Mouse (Mus musculus): ENCODE results near the gene Itpkb. TPM values are rescaled to one million over a fixed set of nuclear protein-coding genes. Genes with fewer than 3 reads are reported as not detected.
"Not testable (repeated sequence)": the region's sequence is repeated elsewhere in the genome, so short reads cannot be mapped to it uniquely, and the experiment has no call there.

Itpkb gene
- total and polyA plus RNA-seq, 3 experiments, result 4.2 to 14.4 (median 10.6) TPM

DNA sequence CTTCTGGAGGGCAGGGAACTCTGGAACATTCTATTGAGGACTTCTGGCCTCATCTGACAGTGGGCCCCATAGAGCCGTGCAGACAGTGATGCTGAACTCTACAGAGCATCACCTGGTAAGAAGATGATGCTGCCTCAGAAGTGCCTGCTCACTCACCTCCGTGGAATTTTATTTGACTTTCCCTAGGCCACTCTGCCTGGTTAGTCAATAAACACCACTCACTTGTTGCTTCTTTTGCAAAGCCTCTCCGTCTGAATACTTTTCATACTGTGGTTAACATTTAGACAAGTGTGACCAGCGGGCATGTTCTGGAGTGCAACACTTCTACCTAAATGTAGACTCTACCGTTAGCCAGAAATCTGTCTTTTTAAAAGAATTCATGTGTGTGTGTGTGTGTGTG, 42.0 kb downstream of the Itpkb start:
- H3K4me3 ChIP-seq (replicated peaks in 1 of 3; ENCODE audit: low read depth in 2 of 3, low read length in 2 of 3, poor library complexity in 1 of 3); in situ Hi-C loops (cut with MboI; ENCODE audit: low pct_ligation_motif_present, low pct_unique_long_range_greater_than_20kb, low sequenced_read_pairs); H3K9me3 ChIP-seq (replicated peaks; ENCODE audit: low read length); H3K9ac ChIP-seq (ENCODE audit: insufficient read depth, low read depth); dilution Hi-C loops (cut with MboI; ENCODE audit: extremely low pct_ligation_motif_present, extremely low pct_unique_long_range_greater_than_20kb, low sequenced_read_pairs); H3K79me2 ChIP-seq (replicated peaks; ENCODE audit: control insufficient read depth, extremely low read depth, insufficient read depth, poor library complexity, severe bottlenecking); H3K4me2 ChIP-seq (ENCODE audit: insufficient read depth, low read depth, poor library complexity, severe bottlenecking); H3K27ac ChIP-seq (ENCODE audit: insufficient read depth, low read depth); DNase-seq (ENCODE audit: extremely low read depth); H3K27me3 ChIP-seq (replicated peaks): not testable (repeated sequence)
- Histone ChIP-seq H3K36me3 (replicated peaks in 1 of 2; ENCODE audit: control insufficient read depth in 1 of 2, insufficient read depth in 1 of 2, low read length in 1 of 2) (peaks cover 0 to 33% of the 10 kb centered on the region in 2 experiments), H3K4me1 (ENCODE audit: control insufficient read depth in 1 of 2, insufficient read depth in 2 of 2) (peaks cover 3 to 67% of the 10 kb centered on the region in 2 experiments; a peak in 3 of 4 replicates)

- H3K79me2 ChIP-seq (replicated peaks; ENCODE audit: control insufficient read depth, extremely low read depth, insufficient read depth, poor library complexity, severe bottlenecking), result no peaks in the 10 kb centered on the region
- H3K36me3 ChIP-seq (replicated peaks in 1 of 2; ENCODE audit: control insufficient read depth in 1 of 2, insufficient read depth in 1 of 2, low read length in 1 of 2), result peaks cover 0 to 27% of the 10 kb centered on the region in 2 experiments
- H3K9me3 ChIP-seq (replicated peaks; ENCODE audit: low read length), result no peaks in the 10 kb centered on the region
- H3K4me1 ChIP-seq (ENCODE audit: control insufficient read depth in 1 of 2, insufficient read depth in 2 of 2), result peaks cover 8 to 84% of the 10 kb centered on the region in 2 experiments
- no peak for DNase-seq (ENCODE audit: extremely low read depth)
- TF ChIP-seq ZC3H11A (IDR thresholded peaks at IDR 0.05; ENCODE audit: low read depth, low read length) (no peak), ZKSCAN1 (IDR thresholded peaks at IDR 0.05; ENCODE audit: borderline replicate concordance, low read depth, low read length) (no peak), USF1 (IDR thresholded peaks at IDR 0.05; ENCODE audit: low read depth, low read length) (no peak)
- H3K4me3 ChIP-seq (replicated peaks in 1 of 3; ENCODE audit: low read depth in 2 of 3, low read length in 2 of 3, poor library complexity in 1 of 3), result no peak overlapping the region
- in situ Hi-C loops (cut with MboI; ENCODE audit: low pct_ligation_motif_present, low pct_unique_long_range_greater_than_20kb, low sequenced_read_pairs), result loop anchor here (5.0 kb wide), 1 partner anchor 39 kb away; no protein-coding TSS in a partner anchor
- dilution Hi-C loops (cut with MboI; ENCODE audit: extremely low pct_ligation_motif_present, extremely low pct_unique_long_range_greater_than_20kb, low sequenced_read_pairs), result no loop called here
- H3K9ac ChIP-seq (ENCODE audit: insufficient read depth, low read depth), result no peak overlapping the region
- no peak overlapping the region for H3K27ac ChIP-seq (ENCODE audit: insufficient read depth, low read depth)
- H3K27me3 ChIP-seq (replicated peaks), result no peaks in the 10 kb centered on the region
- no peak overlapping the region for H3K4me2 ChIP-seq (ENCODE audit: insufficient read depth, low read depth, poor library complexity, severe bottlenecking)
Measured at GRCm38 (mm10) chr1:180376598-180376997, 46.3 kb downstream of the Itpkb start.

DNA sequence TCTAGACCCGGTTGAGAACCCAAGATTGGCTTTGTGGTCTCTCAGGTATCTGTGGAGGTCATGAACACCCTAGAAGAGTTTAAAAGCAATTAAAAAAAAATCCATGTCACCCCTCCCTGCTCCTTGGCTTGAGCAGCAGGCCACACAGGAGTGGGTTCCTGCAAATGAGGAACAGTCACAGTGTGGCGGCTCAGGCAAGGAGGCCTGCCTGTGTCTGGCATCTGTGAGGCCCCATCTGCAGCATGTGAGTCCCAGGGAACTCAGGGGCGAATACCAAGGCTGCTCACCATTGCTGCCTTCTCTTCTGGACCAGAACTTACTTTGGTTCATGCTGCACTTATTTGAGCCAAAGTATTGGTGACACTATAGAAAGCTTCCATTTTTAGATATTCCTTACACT, 49.3 kb downstream of the Itpkb start:
- dilution Hi-C loops (cut with MboI; ENCODE audit: extremely low pct_ligation_motif_present, extremely low pct_unique_long_range_greater_than_20kb, low sequenced_read_pairs), result no loop called here
- Histone ChIP-seq H3K36me3 (replicated peaks in 1 of 2; ENCODE audit: control insufficient read depth in 1 of 2, insufficient read depth in 1 of 2, low read length in 1 of 2) (peaks cover 0 to 40% of the 10 kb centered on the region in 2 experiments), H3K79me2 (replicated peaks; ENCODE audit: control insufficient read depth, extremely low read depth, insufficient read depth, poor library complexity, severe bottlenecking) (no peaks in the 10 kb centered on the region), H3K9ac (ENCODE audit: insufficient read depth, low read depth) (no peak overlapping the region), H3K27me3 (replicated peaks) (no peaks in the 10 kb centered on the region), H3K4me1 (ENCODE audit: control insufficient read depth in 1 of 2, insufficient read depth in 2 of 2) (peaks cover 8 to 86% of the 10 kb centered on the region in 2 experiments), H3K4me2 (ENCODE audit: insufficient read depth, low read depth, poor library complexity, severe bottlenecking) (no peak overlapping the region), H3K9me3 (replicated peaks; ENCODE audit: low read length) (no peaks in the 10 kb centered on the region), H3K27ac (ENCODE audit: insufficient read depth, low read depth) (no peak overlapping the region), H3K4me3 (replicated peaks in 1 of 3; ENCODE audit: low read depth in 2 of 3, low read length in 2 of 3, poor library complexity in 1 of 3) (no peak overlapping the region)
- TF ChIP-seq EP300 (IDR thresholded peaks at IDR 0.05; ENCODE audit: low read length) (no peak), JUN (IDR thresholded peaks at IDR 0.05; ENCODE audit: insufficient read depth, low read depth, low read length) (no peak), PAX5 (IDR thresholded peaks at IDR 0.05; ENCODE audit: low read length) (no peak), ELF1 (IDR thresholded peaks at IDR 0.05; ENCODE audit: low read depth, low read length) (no peak), RCOR1 (conservative IDR thresholded peaks at IDR 0.05; ENCODE audit: low read depth, low read length) (no peak), CHD1 (IDR thresholded peaks at IDR 0.05; ENCODE audit: low read depth, low read length) (no peak), E2F4 (IDR thresholded peaks at IDR 0.05; ENCODE audit: insufficient replicate concordance, low read depth, low read length) (no peak), NRF1 (IDR thresholded peaks at IDR 0.05; ENCODE audit: low read depth, low read length) (no peak), ZKSCAN1 (IDR thresholded peaks at IDR 0.05; ENCODE audit: borderline replicate concordance, low read depth, low read length) (no peak), KAT2A (IDR thresholded peaks at IDR 0.05; ENCODE audit: insufficient replicate concordance, low read length) (no peak)
- no peak for DNase-seq (ENCODE audit: extremely low read depth)
- in situ Hi-C loops (cut with MboI; ENCODE audit: low pct_ligation_motif_present, low pct_unique_long_range_greater_than_20kb, low sequenced_read_pairs), result loop anchor here (5.0 kb wide), 1 partner anchor 42 kb away; no protein-coding TSS in a partner anchor

All from CH12.LX (cell line).